Mouse (Mus musculus) bone marrow macrophage, adult 2 months (primary cell): ENCODE results near the gene Adprhl1. TPM values are rescaled to one million over a fixed set of nuclear protein-coding genes. Genes with fewer than 3 reads are reported as not detected.

Experiments
- H3K27ac ChIP-seq: 2 replicates; pipeline ENCODE4 v1.5.1; 2012; ENCODE audit warnings: low read depth, low read length; ENCODE audit not compliant: insufficient read depth
- H3K4me1 ChIP-seq: 2 replicates; pipeline ENCODE4 v1.6.1; 2012; ENCODE audit warnings: low read length; ENCODE audit not compliant: control insufficient read depth, insufficient read depth
- H3K4me3 ChIP-seq: 2 replicates; pipeline ENCODE4 v1.5.1; 2012; ENCODE audit warnings: mild to moderate bottlenecking, low read length, moderate library complexity; ENCODE audit not compliant: insufficient read depth
- CTCF ChIP-seq: IDR thresholded peaks from 2 replicates; pipeline ENCODE4 v1.5.1; 2012; ENCODE audit warnings: low read depth, mild to moderate bottlenecking, low read length, moderate library complexity
- POLR2A ChIP-seq: IDR thresholded peaks from 2 replicates; pipeline ENCODE4 v1.6.1; 2012; ENCODE audit warnings: mild to moderate bottlenecking, low read depth, low read length, borderline replicate concordance
- polyA plus RNA-seq: library from polyadenylated mRNA; stranded (reverse); fragments of >200 nt; gene quantifications from 2 replicates; pipeline ENCODE4 v1.2.4, GENCODE M21; 2012; ENCODE audit not compliant: missing spikeins, insufficient read depth, insufficient read length

The Adprhl1 gene
- polyA plus RNA-seq, 1 experiment: not detected

GRCm38 (mm10) chr8:13186819-13187218 is 67.1 kb downstream of the Adprhl1 start:
- Histone ChIP-seq H3K27ac (no peak overlapping the region), H3K4me3 (no peak overlapping the region), H3K4me1 (no peaks in the 10 kb centered on the region)
- TF ChIP-seq POLR2A: no peak
- no peak for TF ChIP-seq CTCF

- Histone ChIP-seq H3K27ac (no peak overlapping the region), H3K4me3 (no peak overlapping the region), H3K4me1 (no peaks in the 10 kb centered on the region)
- no peak for TF ChIP-seq POLR2A
- TF ChIP-seq CTCF: no peak
Measured at GRCm38 (mm10) chr8:13181691-13181976, 72.3 kb downstream of the Adprhl1 start.

- no peak for TF ChIP-seq POLR2A
- TF ChIP-seq CTCF: no peak
- H3K4me1 ChIP-seq: no peaks in the 10 kb centered on the region
- no peak overlapping the region for H3K27ac ChIP-seq
- H3K4me3 ChIP-seq: no peak overlapping the region
Measured at GRCm38 (mm10) chr8:13180911-13181690, 72.9 kb downstream of the Adprhl1 start.

DNA sequence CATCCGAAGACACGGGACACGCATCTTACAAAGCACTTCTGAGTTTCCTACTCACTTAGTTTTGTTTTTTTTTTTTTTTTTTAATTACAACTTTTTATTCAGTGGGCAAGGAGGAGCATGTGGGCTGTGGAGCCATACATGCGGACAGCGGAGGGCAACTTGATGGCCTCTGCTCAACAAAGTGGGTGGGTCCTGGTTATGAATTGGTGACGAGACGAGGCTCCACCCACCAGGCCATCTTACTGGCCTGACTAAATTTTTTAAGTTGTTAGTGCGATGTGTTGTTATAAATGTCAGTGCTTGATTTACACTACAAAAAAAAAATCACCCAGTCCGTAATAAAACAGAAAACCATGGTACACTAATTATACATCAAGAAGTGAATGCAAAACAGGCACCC is 73.6 kb downstream of the Adprhl1 start:
- TF ChIP-seq CTCF (no peak), POLR2A (no peak)
- H3K4me1 ChIP-seq: no peaks in the 10 kb centered on the region
- no peak overlapping the region for H3K4me3 ChIP-seq
- H3K27ac ChIP-seq: no peak overlapping the region

DNA sequence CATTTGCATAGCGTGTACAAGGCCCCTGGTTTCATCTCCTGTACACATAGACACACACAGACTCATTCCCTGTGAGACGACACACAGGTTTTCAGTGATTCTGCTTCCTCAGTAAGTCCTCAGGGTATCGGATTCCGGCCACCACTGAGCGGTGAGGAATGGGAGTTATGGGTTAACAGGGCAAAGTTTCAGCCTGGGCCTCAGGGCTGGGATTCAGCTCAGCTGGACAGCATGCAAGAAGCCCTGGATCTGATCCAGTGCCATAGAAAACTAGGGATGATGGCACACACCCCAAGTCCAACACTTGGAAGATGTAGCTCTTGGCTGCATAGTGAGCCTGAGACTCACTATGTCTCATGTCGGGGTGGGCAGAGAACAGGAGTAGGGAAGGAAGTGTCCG is 74.0 kb downstream of the Adprhl1 start:
- TF ChIP-seq POLR2A: no peak
- Histone ChIP-seq H3K4me1 (no peaks in the 10 kb centered on the region), H3K4me3 (no peak overlapping the region), H3K27ac (no peak overlapping the region)

DNA sequence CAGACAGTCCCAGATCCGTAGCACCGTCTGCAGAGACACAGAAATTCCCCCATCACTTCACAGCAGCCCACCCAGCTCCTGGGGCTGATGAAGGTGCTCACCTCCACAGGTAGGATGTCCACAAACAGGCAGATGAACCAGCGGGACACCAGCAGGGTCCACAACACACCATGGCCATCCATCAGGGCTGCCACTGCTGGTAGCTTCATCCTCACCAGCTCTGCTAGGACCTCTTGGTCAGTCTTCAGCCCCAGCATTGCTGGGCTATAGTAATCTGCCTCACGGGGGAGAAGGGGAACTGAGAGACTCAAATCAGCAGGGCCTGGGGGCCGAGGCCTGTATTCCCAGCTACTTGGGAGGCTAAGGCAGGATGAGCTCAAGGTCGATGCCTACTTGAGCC is 74.5 kb downstream of the Adprhl1 start:
- no peak overlapping the region for H3K27ac ChIP-seq
- TF ChIP-seq POLR2A (no peak), CTCF (no peak)
- no peaks in the 10 kb centered on the region for H3K4me1 ChIP-seq
- no peak overlapping the region for H3K4me3 ChIP-seq

DNA sequence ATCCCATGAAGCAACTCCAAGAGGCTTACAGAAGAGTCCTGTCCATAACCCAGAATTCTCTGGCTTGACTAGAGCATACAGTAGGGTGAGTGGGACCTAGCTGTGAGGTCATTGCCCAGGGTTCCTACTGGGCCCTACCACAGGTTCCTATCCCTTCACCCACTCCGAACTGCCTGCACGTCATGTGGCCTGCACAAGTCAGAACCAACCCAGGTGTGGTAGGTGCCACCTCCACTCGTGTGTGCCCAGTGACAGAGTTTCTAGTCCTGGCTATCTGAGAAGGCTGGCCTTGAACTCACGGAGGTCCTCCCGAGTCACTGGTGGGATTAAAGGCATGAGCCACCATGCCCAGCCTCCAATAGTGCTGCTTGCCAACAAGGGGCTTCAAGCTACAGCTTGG is 75.8 kb downstream of the Adprhl1 start:
- no peaks in the 10 kb centered on the region for H3K4me1 ChIP-seq
- no peak overlapping the region for H3K27ac ChIP-seq
- TF ChIP-seq CTCF (no peak), POLR2A (no peak)
- no peak overlapping the region for H3K4me3 ChIP-seq

DNA sequence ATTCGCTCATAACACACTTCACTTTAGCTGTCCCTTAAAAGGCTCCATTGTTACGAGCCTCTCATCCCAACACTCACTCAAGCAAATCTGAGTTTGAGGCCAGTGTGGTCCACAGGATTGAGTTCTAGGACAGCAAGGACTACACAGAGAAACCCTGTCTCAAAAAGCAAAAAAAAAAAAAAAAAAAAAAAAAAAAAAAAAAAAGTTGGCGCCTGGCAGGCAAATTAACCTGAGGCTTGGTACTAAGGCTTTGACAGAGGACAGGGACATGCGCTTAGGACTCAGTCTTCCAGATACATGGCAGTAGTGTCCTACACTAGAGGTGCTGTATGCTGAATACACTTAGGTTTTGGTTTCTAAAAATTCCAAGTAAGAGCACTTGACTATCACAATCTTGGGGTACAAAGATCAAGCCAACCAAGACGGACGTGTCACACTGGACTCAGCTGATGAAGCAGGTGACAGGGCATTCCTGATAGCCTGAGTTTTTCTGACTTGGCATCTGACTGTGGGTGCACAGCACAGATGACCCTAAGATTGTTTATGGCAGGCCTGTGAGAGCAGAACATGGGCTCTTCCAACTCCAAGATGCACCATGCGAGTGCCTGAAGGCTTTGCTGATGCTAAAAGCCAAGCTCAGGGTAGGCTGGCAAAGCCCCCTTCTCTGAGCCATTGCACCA is 76.6 kb downstream of the Adprhl1 start:
- no peak overlapping the region for H3K4me3 ChIP-seq
- TF ChIP-seq POLR2A (no peak), CTCF (no peak)
- no peaks in the 10 kb centered on the region for H3K4me1 ChIP-seq
- no peak overlapping the region for H3K27ac ChIP-seq

GRCm38 (mm10) chr8:13175650-13176049 is 78.3 kb downstream of the Adprhl1 start:
- no peaks in the 10 kb centered on the region for H3K4me1 ChIP-seq
- H3K4me3 ChIP-seq: no peak overlapping the region
- TF ChIP-seq CTCF (no peak), POLR2A (no peak)
- H3K27ac ChIP-seq: no peak overlapping the region

DNA sequence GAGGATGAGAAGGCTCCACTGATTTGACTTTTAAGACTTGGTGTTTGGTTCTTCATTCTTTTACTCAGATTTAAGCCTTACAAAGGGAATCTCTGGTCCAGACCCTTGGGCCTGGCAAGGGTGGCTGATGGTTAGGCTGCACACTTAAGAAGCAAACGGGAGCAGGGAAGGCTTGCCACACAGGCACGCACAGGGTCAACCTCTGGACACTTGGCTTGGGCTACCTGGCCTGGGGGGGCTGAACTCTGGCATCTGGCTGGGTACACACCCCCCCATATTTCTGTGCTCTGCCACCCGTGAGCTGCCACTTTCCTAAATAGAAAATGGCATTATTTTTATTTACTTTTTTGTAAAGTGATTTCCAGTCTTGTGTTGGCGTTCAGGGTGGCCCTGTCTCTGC is 79.2 kb downstream of the Adprhl1 start:
- no peak overlapping the region for H3K4me3 ChIP-seq
- no peak overlapping the region for H3K27ac ChIP-seq
- peaks cover 5% of the 10 kb centered on the region for H3K4me1 ChIP-seq
- no peak for TF ChIP-seq CTCF

DNA sequence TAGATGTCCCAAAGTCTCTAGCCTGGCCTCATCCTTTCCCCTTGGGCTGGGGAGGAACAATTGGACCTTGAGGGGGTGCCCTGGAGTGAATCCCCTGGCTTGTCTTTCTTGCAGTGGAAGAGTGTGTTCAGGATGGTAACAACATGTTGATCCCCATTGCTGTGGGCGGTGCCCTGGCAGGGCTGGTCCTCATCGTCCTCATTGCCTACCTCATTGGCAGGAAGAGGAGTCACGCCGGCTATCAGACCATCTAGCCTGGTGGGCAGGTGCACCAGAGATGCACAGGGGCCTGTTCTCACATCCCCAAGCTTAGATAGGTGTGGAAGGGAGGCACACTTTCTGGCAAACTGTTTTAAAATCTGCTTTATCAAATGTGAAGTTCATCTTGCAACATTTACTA is 79.7 kb downstream of the Adprhl1 start:
- Histone ChIP-seq H3K4me3 (no peak overlapping the region), H3K4me1 (peaks cover 5% of the 10 kb centered on the region), H3K27ac (no peak overlapping the region)
- TF ChIP-seq CTCF (no peak), POLR2A (no peak)

Other genes with a start within 250 kb of the Adprhl1 start
- gene F7, start 228.1 kb downstream of the Adprhl1 start, polyA plus RNA-seq: 0.87 and 1.3 TPM in 2 replicates
- gene F10, start 216.9 kb downstream of the Adprhl1 start, polyA plus RNA-seq: 2.5 and 3.9 TPM in 2 replicates
- gene Proz, start 193.2 kb downstream of the Adprhl1 start, polyA plus RNA-seq: not detected in 2 replicates
- gene Pcid2, start 148.7 kb downstream of the Adprhl1 start, polyA plus RNA-seq: 15.8 and 16.4 TPM in 2 replicates
- gene Cul4a, start 148.5 kb downstream of the Adprhl1 start, polyA plus RNA-seq: 33.3 and 44.0 TPM in 2 replicates
- 1,527 and 1,629 TPM in 2 replicates for gene Lamp1, start 95.0 kb downstream of the Adprhl1 start, polyA plus RNA-seq
- gene Grtp1, start 53.5 kb downstream of the Adprhl1 start, polyA plus RNA-seq: 2.0 and 4.0 TPM in 2 replicates
- gene Dcun1d2, start 34.0 kb upstream of the Adprhl1 start, polyA plus RNA-seq: 15.4 and 16.2 TPM in 2 replicates
- gene Tmco3, start 34.0 kb upstream of the Adprhl1 start, polyA plus RNA-seq: 36.8 and 41.8 TPM in 2 replicates
- 50.0 and 52.0 TPM in 2 replicates for gene Tfdp1, start 84.6 kb upstream of the Adprhl1 start, polyA plus RNA-seq
- gene Atp4b, start 142.7 kb upstream of the Adprhl1 start, polyA plus RNA-seq: not detected in 2 replicates
- gene Grk1, start 150.9 kb upstream of the Adprhl1 start, polyA plus RNA-seq: not detected in 2 replicates
- not detected in 2 replicates for gene Tmem255b, start 181.0 kb upstream of the Adprhl1 start, polyA plus RNA-seq
- 299 and 319 TPM in 2 replicates for gene Gas6, start 240.3 kb upstream of the Adprhl1 start, polyA plus RNA-seq